Mouse (Mus musculus) granulocyte monocyte progenitor cell, adult 5-6 weeks (primary cell): Measurements from ENCODE around the gene BC049762. TPM values are rescaled to one million over a fixed set of nuclear protein-coding genes. Genes with fewer than 3 reads are reported as not detected.

Experiments used
- ATAC-seq: replicated peaks from 2 replicates; pipeline ENCODE4 v1.8.0; 2016; ENCODE audit warnings: mild to moderate bottlenecking, moderate TSS enrichment, inconsistent platforms; ENCODE audit not compliant: poor library complexity, severe bottlenecking
- total RNA-seq, 2 experiments: library from RNA; stranded (forward) in 1 of 2; stranded (reverse) in 1 of 2; fragments of 200-712, 200-1000 nt in 1 of 2; fragments of >200 nt in 1 of 2; fragmentation: Nextera tagmentation in 1 of 2; gene quantifications; 2 replicates each; pipeline ENCODE4 v1.2.3; 2014 to 2017

Gene BC049762
- total RNA-seq, 2 experiments from 2014 or later: 1.8 TPM; not detected in 1

DNA sequence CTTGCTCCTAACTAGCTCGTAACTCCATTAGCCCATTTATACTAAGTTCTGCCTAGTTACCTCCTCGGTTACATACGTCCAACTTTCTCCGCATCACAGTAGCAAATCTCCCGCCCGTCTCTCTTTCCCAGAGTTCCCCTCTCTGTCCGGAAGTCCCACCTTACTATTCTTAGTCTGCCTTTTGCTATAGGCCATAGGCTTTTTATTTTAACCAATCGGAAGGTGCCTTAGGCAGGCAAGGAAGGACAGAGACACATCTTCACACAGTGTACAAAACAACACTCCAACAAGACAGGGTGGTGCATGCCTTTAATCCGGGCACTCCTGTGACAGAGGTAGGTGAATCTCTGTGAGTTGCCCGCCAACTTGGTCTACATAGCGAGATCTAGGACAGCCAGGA lies 42.5 kb downstream of the BC049762 start, which contains the start of gene Gm12569:
Gene Gm12569, plus strand, starts transcription at position 166 of the 400 bp plus-strand sequence.
- ATAC-seq: no peak

DNA sequence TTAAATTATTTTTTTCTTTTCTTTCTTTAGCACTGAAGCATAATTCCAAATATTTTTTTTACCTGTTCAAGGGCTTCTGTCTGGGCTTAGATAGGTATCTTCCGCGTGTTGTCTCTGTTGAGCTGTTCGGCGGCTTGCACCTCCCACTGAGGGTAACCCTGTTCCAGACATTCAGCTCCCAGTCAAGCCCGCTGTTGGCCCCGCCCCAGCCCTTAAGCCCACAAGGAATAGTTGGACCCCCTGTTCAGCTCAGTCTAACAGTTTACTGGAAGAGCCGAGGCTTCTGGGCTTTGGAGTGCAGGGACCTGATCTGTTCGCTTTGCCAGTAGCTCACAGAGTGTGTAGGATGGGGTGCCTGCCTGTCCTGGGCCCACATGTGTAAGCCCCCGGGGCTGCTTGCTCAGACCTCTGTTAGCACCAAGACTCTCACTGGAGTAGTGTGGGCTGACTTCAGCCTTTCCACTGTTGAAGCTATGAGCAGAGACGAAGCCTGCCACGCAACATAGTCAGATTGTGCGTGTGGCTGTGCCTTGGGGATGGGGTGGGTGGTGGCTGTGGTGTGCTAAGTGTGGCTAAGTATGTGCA lies 43.4 kb downstream of the BC049762 start:
- ATAC-seq: no peak

DNA sequence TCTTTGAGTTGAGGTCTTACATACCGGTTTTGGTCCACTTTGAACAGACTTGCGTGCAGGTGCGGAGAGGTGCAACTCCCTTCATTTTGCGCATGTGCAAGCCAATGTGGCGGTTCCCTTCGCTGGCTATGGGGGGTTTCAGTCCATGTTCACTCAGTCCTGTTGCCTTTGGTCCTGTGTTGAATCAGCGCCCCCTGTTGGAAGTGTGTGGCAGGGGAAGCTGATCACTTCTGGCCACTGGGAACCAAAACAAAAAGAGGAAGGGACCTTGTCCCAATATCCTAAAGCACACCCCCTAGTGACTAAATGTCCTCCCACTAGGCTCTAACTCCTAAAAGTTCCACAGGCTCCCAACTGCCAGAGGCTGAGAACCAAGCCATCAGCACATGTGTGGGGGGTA lies 48.8 kb downstream of the BC049762 start:
- no peak for ATAC-seq

DNA sequence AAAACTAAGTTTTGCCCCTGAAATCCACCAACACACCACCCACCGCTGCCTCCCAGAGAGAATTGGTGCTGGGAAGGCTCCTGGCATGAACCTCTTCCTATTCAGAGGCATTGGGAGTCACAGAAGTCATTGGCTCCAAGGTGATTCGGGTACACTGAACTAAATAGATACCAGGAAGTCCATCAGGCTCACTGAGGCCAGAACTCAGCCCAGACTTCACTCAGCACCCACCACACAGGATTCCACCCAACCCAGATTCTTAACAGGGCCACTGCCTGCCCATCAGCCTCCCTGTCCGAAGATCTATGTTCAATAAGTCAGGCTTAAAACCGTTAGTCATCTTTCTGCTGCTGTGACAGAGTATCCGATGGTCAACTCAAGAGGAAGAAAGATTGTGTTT lies 51.4 kb downstream of the BC049762 start:
- ATAC-seq: no peak

DNA sequence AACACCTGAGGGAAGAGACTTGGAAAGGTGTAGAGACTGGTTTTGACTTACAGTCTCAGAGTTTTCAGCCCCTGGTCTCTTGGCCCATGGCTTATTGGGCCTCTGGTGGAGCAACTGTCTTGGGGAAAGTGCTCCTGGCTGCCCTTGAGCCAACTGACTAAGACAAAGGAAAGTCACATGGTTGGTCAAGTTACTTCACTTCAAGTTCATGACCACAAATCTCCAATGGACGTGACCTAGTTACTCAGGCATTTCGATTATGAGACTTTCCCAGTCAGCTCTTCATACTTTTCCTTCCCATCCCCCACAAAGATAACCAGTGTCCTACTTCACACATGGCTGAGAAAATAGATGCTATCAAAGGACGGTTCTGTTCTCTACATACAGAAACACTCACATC lies 55.1 kb downstream of the BC049762 start:
- no peak for ATAC-seq

Other genes with a start within 250 kb of the BC049762 start
- gene Olfr54, start 248.8 kb downstream of the BC049762 start, total RNA-seq (2014; fragmentation: Nextera tagmentation): not detected in 2 replicates
- gene Olfr54, start 248.8 kb downstream of the BC049762 start, total RNA-seq (2017): not detected in 2 replicates
- not detected in 2 replicates for gene Olfr1375, start 214.9 kb downstream of the BC049762 start, total RNA-seq (2014; fragmentation: Nextera tagmentation)
- not detected in 2 replicates for gene Olfr1375, start 214.9 kb downstream of the BC049762 start, total RNA-seq (2017)
- 0.83 TPM in 1 of 2 replicates, not detected in the other for gene Zfp354a, start 203.8 kb downstream of the BC049762 start, total RNA-seq (2014; fragmentation: Nextera tagmentation)
- not detected in 2 replicates for gene Zfp354a, start 203.8 kb downstream of the BC049762 start, total RNA-seq (2017)
- not detected in 2 replicates for gene Gm12569, start 42.6 kb downstream of the BC049762 start, total RNA-seq (2014; fragmentation: Nextera tagmentation)
- gene Gm12569, start 42.6 kb downstream of the BC049762 start, total RNA-seq (2017): not detected in 2 replicates
- 121 and 140 TPM in 2 replicates for gene Clk4, start 1.3 kb downstream of the BC049762 start, total RNA-seq (2014; fragmentation: Nextera tagmentation)
- gene Clk4, start 1.3 kb downstream of the BC049762 start, total RNA-seq (2017): 209 and 228 TPM in 2 replicates
- gene Col23a1, start 26.9 kb upstream of the BC049762 start, total RNA-seq (2014; fragmentation: Nextera tagmentation): not detected in 2 replicates
- 0.04 and 0.15 TPM in 2 replicates for gene Col23a1, start 26.9 kb upstream of the BC049762 start, total RNA-seq (2017)